Mouse (Mus musculus): ENCODE measurements at regions not wholly inside any gene's neighbourhood (a gene's known extent, or its start where the extent isn't known, plus 50 kb on each side); places are given as distances from the start of the nearest gene placed in this dataset.

DNA sequence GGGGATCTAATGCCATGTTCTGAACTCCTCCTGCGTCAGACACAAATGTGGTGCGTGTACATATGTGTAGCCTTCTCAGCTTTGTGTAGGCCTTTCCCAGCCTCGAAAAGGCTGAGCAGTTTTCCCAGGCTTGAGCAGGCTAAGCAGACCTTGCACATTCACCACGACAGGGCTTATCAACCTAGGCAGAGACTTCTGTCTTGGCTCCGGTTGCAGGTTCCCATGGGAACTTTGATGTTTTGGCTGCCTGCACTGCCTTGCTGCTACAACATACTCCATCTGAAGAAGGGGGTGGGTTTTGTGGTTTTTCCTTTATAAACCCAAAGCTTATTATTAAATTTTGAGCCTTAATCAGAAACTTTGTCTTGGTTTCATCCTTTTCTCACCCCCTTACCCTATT is 109.2 kb downstream of the Aptx start:
- no peak for TF ChIP-seq MAFK (IDR thresholded peaks at IDR 0.05; ENCODE audit: insufficient read depth, low read depth, low read length)
- no peak for TF ChIP-seq HCFC1 (IDR thresholded peaks at IDR 0.05; ENCODE audit: borderline replicate concordance, insufficient read depth, low read length)
- no peak for TF ChIP-seq ZNF384 (IDR thresholded peaks at IDR 0.05; ENCODE audit: low read depth, low read length)
- TF ChIP-seq CHD2 (IDR thresholded peaks at IDR 0.05; ENCODE audit: low read depth, low read length) = no peak
- TF ChIP-seq ZC3H11A (IDR thresholded peaks at IDR 0.05; ENCODE audit: borderline replicate concordance, low read depth, low read length) = no peak

Data from ES-E14 (cell line).